Mouse (Mus musculus): ENCODE data around the gene Gm9844. TPM values are rescaled to one million over a fixed set of nuclear protein-coding genes. Genes with fewer than 3 reads are reported as not detected.

The Gm9844 gene
- polyA plus RNA-seq, 1 experiment from 2014 or later, result 35.5 TPM

DNA sequence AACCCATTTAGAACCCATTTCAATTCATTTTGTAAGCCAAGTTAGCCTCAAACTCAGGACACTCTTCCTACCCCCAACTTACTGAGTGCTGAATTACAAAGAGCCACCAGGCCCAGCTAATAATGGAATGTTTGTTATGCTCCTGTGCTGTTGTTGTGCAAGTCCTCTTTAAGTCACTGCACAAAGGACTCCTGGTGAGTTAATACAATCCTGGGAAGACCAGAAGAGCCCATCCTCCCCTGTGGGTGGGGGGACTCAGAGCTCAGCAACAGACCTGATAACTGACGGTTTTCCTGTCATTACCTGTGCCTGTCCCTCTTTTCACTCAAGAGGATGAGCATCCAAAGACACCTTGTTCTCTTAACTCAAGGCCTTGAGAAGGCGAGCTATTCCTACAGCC, 17.6 kb downstream of the Gm9844 start:
- H3K9ac ChIP-seq, result peak overlapping the region; percentile 35; the same call in 1 of the 2 replicates
- no peak overlapping the region for H3K4me3 ChIP-seq
- ATAC-seq (ENCODE audit: low read depth), result no peak
- no peaks in the 10 kb centered on the region for H3K27me3 ChIP-seq
- no peak overlapping the region for H3K4me2 ChIP-seq
- H3K4me1 ChIP-seq (replicated peaks), result 0 out of 2 replicates have a peak, but pooled peaks cover 7% of the 10 kb centered on the region
- 13% methylated on average over 2 of the region's 2 CpGs for WGBS
- H3K9me3 ChIP-seq, result no peaks in the 10 kb centered on the region
- 0 out of 2 replicates have a peak overlapping the region, but pooled peaks have one; percentile 15 for H3K27ac ChIP-seq (replicated peaks)
- no peaks in the 10 kb centered on the region for H3K36me3 ChIP-seq

DNA sequence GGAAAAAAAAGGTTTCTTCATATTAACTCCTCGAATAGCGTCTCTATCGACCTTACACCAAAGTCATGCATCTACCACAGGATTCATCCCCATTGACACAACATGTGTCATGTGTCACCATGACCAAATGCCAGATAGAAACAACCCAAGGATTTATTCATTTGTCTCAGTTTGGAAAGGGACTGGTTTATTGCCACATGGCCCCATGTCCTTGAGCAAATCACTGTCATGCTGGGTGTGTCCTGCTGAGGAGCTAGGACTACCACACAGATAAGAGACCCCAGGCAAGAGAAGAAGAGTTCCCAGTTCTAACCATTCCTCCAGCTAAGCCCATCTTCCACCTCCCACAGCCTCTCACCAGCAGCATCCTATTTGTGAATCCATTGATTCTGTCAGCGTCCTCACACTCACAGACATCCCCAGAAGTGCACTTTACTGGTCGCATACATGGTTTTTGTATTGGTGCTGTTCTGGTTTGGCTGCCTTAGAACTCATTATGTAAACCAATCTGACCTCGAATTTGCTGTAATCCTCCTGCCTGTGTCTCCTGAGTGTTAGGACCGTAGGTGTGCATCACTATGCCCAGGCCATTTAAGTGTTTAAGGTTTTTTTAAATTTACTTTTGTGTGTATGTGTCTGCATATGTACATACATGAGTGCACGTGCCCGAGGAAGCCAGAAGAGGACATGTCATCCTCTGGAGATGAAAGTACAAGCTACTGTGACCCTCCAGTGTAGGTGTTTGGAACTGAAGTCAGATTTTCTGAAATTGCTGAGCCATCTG, 20.6 kb downstream of the Gm9844 start:
- no peak for ATAC-seq (ENCODE audit: low read depth)
- Histone ChIP-seq H3K4me2 (no peak overlapping the region), H3K4me1 (replicated peaks) (peaks cover 32% of the 10 kb centered on the region), H3K4me3 (no peak overlapping the region), H3K9ac (no peak overlapping the region), H3K36me3 (peaks cover 20% of the 10 kb centered on the region), H3K27ac (replicated peaks) (no peak overlapping the region), H3K27me3 (no peaks in the 10 kb centered on the region), H3K9me3 (no peaks in the 10 kb centered on the region)
- 94% methylated on average over 9 of the region's 9 CpGs for WGBS

DNA sequence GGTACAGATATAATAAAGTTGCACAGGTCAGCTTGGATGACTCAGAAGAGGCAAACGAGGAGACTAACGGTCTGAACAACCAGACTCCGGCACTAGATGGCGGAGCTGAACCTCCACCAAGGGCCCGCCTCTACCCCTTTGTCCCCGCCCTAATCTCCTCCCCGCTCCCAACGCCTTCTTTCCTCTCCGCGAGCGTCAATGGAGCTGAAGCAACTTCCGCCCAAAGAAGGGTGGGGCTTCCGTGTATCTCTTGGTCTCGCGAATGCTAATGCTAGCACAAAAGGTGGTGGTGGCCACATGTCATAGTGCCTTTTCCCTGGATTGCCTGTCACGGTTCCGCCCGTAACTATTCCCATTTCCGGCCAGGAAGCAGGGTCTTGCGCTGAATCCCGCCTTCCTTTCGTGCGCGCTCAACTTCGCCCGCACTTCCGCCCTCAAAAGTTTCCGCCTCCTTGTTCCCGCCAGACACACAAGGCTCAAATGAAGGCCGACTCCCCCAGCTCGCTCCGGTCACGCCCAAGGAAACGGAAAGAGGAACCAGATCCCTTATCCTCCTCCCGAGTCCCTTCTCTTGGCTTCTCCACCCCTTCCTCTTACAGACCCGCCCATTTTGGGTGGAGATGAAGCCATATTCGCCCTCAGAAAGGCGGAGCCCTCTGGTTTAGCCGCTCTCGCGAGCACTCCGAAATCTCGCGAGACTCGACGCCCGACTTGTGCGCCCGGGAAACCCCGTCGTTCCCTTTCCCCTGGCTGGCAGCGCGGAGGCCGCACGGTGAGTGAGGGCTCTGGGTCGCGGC, 22.1 kb downstream of the Gm9844 start, which contains the start of gene Rps19:
Gene Rps19, plus strand, starts transcription at position 476 of the 797 bp plus-strand sequence.
- H3K4me1 ChIP-seq (replicated peaks), result peaks cover 37% of the 10 kb centered on the region
- no peaks in the 10 kb centered on the region for H3K9me3 ChIP-seq
- H3K4me3 ChIP-seq, result peak within 1 kb of the TSS; percentile 83
- under 1% methylated on average over 57 of the region's 57 CpGs for WGBS
- H3K27ac ChIP-seq (replicated peaks), result peak within 1 kb of the TSS; percentile 92
- peaks cover 34% of the 10 kb centered on the region for H3K36me3 ChIP-seq
- H3K9ac ChIP-seq, result peak within 1 kb of the TSS; percentile 97
- no peaks in the 10 kb centered on the region for H3K27me3 ChIP-seq
- peak within 1 kb of the TSS; percentile 81 for H3K4me2 ChIP-seq
- peak; percentile 94 for ATAC-seq (ENCODE audit: low read depth)

- Histone ChIP-seq H3K9me3 (no peaks in the 10 kb centered on the region), H3K27ac (replicated peaks) (peak overlapping the region; percentile 92), H3K9ac (peak overlapping the region; percentile 97), H3K4me1 (replicated peaks) (peaks cover 35% of the 10 kb centered on the region), H3K36me3 (peaks cover 41% of the 10 kb centered on the region), H3K27me3 (no peaks in the 10 kb centered on the region), H3K4me3 (peak overlapping the region; percentile 83), H3K4me2 (peak overlapping the region; percentile 81)
- WGBS, result under 1% methylated on average over 47 of the region's 47 CpGs
- 0 out of 2 replicates have a peak, but pooled peaks have one; percentile 6 for ATAC-seq (ENCODE audit: low read depth)
Observed at GRCm38 (mm10) chr7:24884693-24885291, 22.8 kb downstream of the Gm9844 start.

DNA sequence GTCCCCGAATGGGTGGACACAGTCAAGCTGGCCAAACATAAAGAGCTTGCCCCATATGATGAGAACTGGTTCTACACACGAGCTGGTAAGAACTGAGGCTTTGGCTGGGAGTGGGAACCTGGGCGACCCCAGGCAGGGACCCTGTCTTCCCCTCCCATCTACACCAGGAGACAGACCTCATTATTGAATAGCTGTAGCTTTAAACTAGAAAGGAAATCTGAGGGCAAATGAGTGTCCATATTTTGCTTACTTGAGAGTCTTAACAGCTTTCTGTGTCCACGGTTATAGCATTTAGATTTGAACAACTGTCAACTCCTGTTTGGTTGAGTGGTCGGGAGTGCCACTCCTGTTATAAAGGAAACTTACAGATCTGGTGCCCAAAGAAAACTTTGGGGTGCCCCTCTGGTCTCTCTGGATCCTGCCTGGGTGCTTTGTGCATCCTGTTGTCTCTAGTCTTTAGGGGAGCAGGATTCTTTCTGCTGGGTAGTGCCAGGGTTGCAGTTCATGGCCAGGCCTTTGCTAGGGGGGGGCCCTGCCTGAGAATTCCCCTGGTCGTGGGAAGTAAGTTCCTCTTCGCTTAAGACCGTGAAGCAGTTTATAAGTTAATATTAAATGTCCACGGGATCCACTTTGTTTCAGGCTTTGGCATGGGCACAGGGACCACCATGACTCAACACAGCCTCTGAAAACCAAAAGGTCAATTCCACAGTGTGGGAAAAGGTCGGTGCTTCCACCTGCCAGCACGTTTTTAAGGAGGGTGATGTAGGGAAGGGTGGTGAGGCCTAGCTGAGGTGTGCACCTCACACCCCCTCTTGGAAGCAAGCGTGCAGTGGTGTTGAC, 23.7 kb downstream of the Gm9844 start:
- Histone ChIP-seq H3K9ac (peak overlapping the region; percentile 97), H3K4me2 (peak overlapping the region; percentile 81), H3K9me3 (no peaks in the 10 kb centered on the region), H3K36me3 (peaks cover 50% of the 10 kb centered on the region), H3K27ac (replicated peaks) (no peak overlapping the region), H3K4me1 (replicated peaks) (peaks cover 30% of the 10 kb centered on the region), H3K27me3 (no peaks in the 10 kb centered on the region), H3K4me3 (peak overlapping the region; percentile 83)
- no peak for ATAC-seq (ENCODE audit: low read depth)
- WGBS, result 49% methylated on average over 12 of the region's 12 CpGs

- Histone ChIP-seq H3K36me3 (peaks cover 56% of the 10 kb centered on the region), H3K27me3 (no peaks in the 10 kb centered on the region), H3K4me3 (peak overlapping the region; percentile 83), H3K9me3 (no peaks in the 10 kb centered on the region), H3K4me2 (peak overlapping the region; percentile 81), H3K9ac (peak overlapping the region; percentile 97), H3K27ac (replicated peaks) (no peak overlapping the region), H3K4me1 (replicated peaks) (peaks cover 30% of the 10 kb centered on the region)
- 72% methylated on average over 4 of the region's 4 CpGs for WGBS
- ATAC-seq (ENCODE audit: low read depth), result no peak
Observed at GRCm38 (mm10) chr7:24886308-24886633, 24.3 kb downstream of the Gm9844 start.

- Histone ChIP-seq H3K27me3 (no peaks in the 10 kb centered on the region), H3K9ac (peak overlapping the region; percentile 97), H3K4me1 (replicated peaks) (peaks cover 30% of the 10 kb centered on the region), H3K9me3 (no peaks in the 10 kb centered on the region), H3K27ac (replicated peaks) (no peak overlapping the region), H3K4me2 (no peak overlapping the region), H3K4me3 (no peak overlapping the region), H3K36me3 (peaks cover 57% of the 10 kb centered on the region)
- no peak for ATAC-seq (ENCODE audit: low read depth)
- 70% methylated on average over 4 of the region's 4 CpGs for WGBS
Observed at GRCm38 (mm10) chr7:24887096-24887495, 25.1 kb downstream of the Gm9844 start.

- no peak overlapping the region for H3K4me2 ChIP-seq
- no peaks in the 10 kb centered on the region for H3K9me3 ChIP-seq
- 84% methylated on average over 6 of the region's 6 CpGs for WGBS
- H3K4me3 ChIP-seq, result no peak overlapping the region
- H3K27me3 ChIP-seq, result no peaks in the 10 kb centered on the region
- 0 out of 2 replicates have a peak overlapping the region, but pooled peaks have one; percentile 14 for H3K27ac ChIP-seq (replicated peaks)
- H3K9ac ChIP-seq, result 0 out of 2 replicates have a peak overlapping the region, but pooled peaks have one; percentile 8
- H3K36me3 ChIP-seq, result peaks cover 57% of the 10 kb centered on the region
- no peak for ATAC-seq (ENCODE audit: low read depth)
- H3K4me1 ChIP-seq (replicated peaks), result peaks cover 30% of the 10 kb centered on the region
Observed at GRCm38 (mm10) chr7:24889431-24890220, 27.6 kb downstream of the Gm9844 start.

- ATAC-seq (ENCODE audit: low read depth), result peak; percentile 51
- Histone ChIP-seq H3K4me3 (no peak overlapping the region), H3K4me2 (no peak overlapping the region), H3K27ac (replicated peaks) (0 out of 2 replicates have a peak overlapping the region, but pooled peaks have one; percentile 14), H3K9me3 (no peaks in the 10 kb centered on the region), H3K9ac (no peak overlapping the region), H3K27me3 (no peaks in the 10 kb centered on the region), H3K4me1 (replicated peaks) (peaks cover 24% of the 10 kb centered on the region), H3K36me3 (peaks cover 57% of the 10 kb centered on the region)
- WGBS, result 28% methylated on average over 10 of the region's 10 CpGs
Observed at GRCm38 (mm10) chr7:24890281-24891216, 28.5 kb downstream of the Gm9844 start.

Measured in neural tube, embryonic 13.5 days (tissue).